Mouse (Mus musculus) ZHBTc4 (cell line): ENCODE measurements at regions not wholly inside any gene's neighbourhood (a gene's known extent, or its start where the extent isn't known, plus 50 kb on each side); places are given as distances from the start of the nearest gene placed in this dataset.
A peak's percentile ranks its signal among the peaks of the same experiment; 100 is the strongest.
"Not testable (repeated sequence)": the region's sequence is repeated elsewhere in the genome, so short reads cannot be mapped to it uniquely, and the experiment has no call there.

Experiments used
- DNase-seq: peaks from one replicate; pipeline ENCODE4 v3.0.0-alpha.2; 2011; ENCODE audit warnings: low read depth, low spot score

GRCm38 (mm10) chr19:19347017-19347416 is 236.0 kb upstream of the Rorb start:
- peak; percentile 39 for DNase-seq

- DNase-seq, result no peak
Measured at GRCm38 (mm10) chr19:19344426-19344811, 233.4 kb upstream of the Rorb start.

GRCm38 (mm10) chr19:19343702-19344425 is 232.9 kb upstream of the Rorb start:
- no peak for DNase-seq

GRCm38 (mm10) chr19:19307142-19307541 is 196.1 kb upstream of the Rorb start:
- DNase-seq, result not testable (repeated sequence)

- no peak for DNase-seq
Measured at GRCm38 (mm10) chr19:19306476-19307131, 195.6 kb upstream of the Rorb start.

GRCm38 (mm10) chr19:19285864-19286263 is 174.9 kb upstream of the Rorb start:
- DNase-seq, result not testable (repeated sequence)

GRCm38 (mm10) chr19:19246837-19247560 is 136.0 kb upstream of the Rorb start:
- DNase-seq, result peak; percentile 78

GRCm38 (mm10) chr19:19229305-19229994 is 118.5 kb upstream of the Rorb start:
- DNase-seq, result no peak

GRCm38 (mm10) chr19:19220826-19221225 is 109.8 kb upstream of the Rorb start:
- no peak for DNase-seq

GRCm38 (mm10) chr19:19219352-19219751 is 108.4 kb upstream of the Rorb start:
- peak; percentile 33 for DNase-seq

- DNase-seq, result no peak
Measured at GRCm38 (mm10) chr19:19218700-19219099, 107.7 kb upstream of the Rorb start.

- no peak for DNase-seq
Measured at GRCm38 (mm10) chr19:19199534-19199933, 88.5 kb upstream of the Rorb start.

- DNase-seq, result no peak
Measured at GRCm38 (mm10) chr19:19198780-19199179, 87.8 kb upstream of the Rorb start.

GRCm38 (mm10) chr19:19194728-19195127 is 83.7 kb upstream of the Rorb start:
- no peak for DNase-seq

GRCm38 (mm10) chr19:19194306-19194705 is 83.3 kb upstream of the Rorb start:
- DNase-seq, result no peak

GRCm38 (mm10) chr19:19172767-19173166 is 61.8 kb upstream of the Rorb start:
- DNase-seq, result no peak

GRCm38 (mm10) chr19:19170807-19171206 is 59.8 kb upstream of the Rorb start:
- DNase-seq, result no peak
